Mouse (Mus musculus) erythroblast, embryonic 14.5 days (primary cell): ENCODE data around the gene Eif4g3.

Source experiments
- GATA1 ChIP-seq: IDR thresholded peaks from 2 replicates; pipeline ENCODE4 v1.6.1; 2012; ENCODE audit warnings: low read length, inconsistent platforms, mixed read lengths
- TAL1 ChIP-seq: IDR thresholded peaks from 3 replicates; pipeline ENCODE4 v1.6.1; 2012; ENCODE audit warnings: low read length, inconsistent platforms, mixed read lengths

DNA sequence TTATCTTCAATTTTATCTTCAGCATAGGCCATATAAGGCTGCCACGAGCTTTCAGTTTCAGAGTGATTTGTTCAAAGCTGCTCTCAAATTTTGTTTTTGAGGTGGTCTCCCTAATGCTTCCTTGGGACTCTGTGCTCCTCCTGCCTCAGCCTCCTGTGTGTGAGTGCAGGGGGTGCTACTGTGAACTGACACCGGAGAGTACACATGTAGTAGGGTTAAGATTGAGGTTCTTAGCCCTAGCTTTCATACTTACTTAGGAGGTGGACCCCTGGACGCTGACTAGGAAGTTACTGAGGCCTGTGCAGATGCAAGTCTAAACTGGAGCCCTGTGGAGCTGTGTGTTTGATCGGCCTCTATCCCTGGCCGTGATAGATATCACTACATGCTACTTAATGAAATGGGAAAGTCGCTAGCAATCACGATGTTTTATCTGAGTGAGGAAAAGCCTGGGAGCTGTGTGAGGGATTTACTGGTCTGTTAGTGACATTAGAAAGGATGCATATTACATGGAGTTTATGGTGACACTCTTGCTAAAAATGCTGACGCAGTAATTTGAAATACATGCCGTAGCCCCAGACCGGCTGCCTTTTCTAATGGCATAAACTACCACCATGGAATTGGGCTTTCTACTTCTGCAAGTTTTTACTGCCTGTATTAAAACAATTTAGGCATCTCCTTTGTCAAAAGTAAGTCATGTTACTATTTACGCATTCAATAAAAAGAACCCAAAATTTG lies 225.3 kb downstream of the Eif4g3 start:
- no peak for TF ChIP-seq GATA1
- TF ChIP-seq TAL1: no peak
